Mouse (Mus musculus): ENCODE data around the gene Mical3. TPM values are rescaled to one million over a fixed set of nuclear protein-coding genes. Genes with fewer than 3 reads are reported as not detected.

Gene Mical3
- polyA plus RNA-seq, 1 experiment from 2014 or later: 25.0 TPM

DNA sequence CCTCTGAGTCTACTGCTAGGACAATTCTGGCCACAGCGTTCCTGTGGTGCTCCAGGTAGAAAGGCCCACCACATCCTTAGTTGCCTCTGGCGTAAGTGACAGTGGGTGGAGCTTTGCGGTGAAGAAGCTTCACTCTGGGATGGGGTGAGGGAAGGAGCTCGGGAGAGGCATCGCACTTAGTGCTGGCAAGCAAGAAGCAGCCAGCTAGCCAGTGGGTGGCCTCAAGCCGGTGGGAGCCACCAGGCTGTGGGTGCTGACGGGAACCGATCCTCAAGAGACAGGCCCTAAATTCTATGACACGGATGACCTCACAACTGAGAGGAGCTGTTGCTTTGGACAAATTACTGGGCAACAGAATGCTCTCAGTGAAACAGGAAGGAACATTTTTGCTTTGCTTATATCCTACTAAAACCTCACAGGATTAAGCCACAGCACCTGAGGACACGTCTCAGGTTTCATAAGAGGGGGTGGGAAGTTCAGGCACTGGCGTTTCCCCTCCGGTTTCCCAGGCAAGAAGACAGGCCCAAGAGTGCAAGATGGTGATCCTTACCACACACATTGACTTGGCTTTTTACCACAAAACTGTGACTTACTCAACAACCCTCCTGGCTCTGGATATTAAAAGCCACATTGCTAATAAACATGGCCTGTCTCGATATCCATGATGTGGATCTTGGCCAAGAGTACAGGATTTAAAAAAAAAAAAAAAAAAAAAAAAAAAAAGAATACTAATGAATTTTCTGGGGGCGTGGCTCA is 87.2 kb downstream of the Mical3 start:
- Histone ChIP-seq H3K4me2 (no peak overlapping the region), H3K9me3 (replicated peaks) (no peaks in the 10 kb centered on the region), H3K4me1 (replicated peaks) (peaks cover 34% of the 10 kb centered on the region), H3K36me3 (peaks cover 24% of the 10 kb centered on the region), H3K4me3 (no peak overlapping the region), H3K27ac (no peak overlapping the region), H3K9ac (no peak overlapping the region), H3K27me3 (no peaks in the 10 kb centered on the region)
- no peak for ATAC-seq (replicated peaks; ENCODE audit: insufficient number of reproducible peaks, insufficient read depth, low FRiP score, low read depth)
- WGBS: 63% methylated on average over 14 of the region's 14 CpGs

DNA sequence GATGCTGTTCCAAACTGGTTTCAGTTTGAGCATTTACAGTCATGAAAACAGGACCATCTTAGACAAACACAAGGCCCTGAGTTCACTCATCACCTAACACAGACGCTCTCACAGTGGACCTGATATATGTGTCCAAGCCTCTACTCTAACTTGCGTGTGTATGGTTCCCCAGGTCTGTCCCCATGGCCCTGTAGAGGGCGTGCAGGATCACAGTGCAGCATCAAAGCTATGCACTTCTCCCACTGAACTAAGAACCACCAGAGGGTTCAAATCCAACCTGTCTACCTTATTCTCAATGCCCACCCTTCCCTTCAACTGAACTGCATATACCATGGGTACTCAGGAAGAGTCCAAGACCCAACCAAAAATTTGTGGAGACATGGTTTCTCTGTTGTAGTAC is 91.1 kb downstream of the Mical3 start:
- H3K9me3 ChIP-seq (replicated peaks): no peaks in the 10 kb centered on the region
- H3K4me1 ChIP-seq (replicated peaks): peaks cover 11% of the 10 kb centered on the region
- H3K27me3 ChIP-seq: no peaks in the 10 kb centered on the region
- H3K36me3 ChIP-seq: peaks cover 44% of the 10 kb centered on the region
- H3K4me3 ChIP-seq: no peak overlapping the region
- H3K4me2 ChIP-seq: no peak overlapping the region
- H3K27ac ChIP-seq: no peak overlapping the region
- 75% methylated on average over 3 of the region's 3 CpGs for WGBS
- no peak overlapping the region for H3K9ac ChIP-seq
- ATAC-seq (replicated peaks; ENCODE audit: insufficient number of reproducible peaks, insufficient read depth, low FRiP score, low read depth): no peak

DNA sequence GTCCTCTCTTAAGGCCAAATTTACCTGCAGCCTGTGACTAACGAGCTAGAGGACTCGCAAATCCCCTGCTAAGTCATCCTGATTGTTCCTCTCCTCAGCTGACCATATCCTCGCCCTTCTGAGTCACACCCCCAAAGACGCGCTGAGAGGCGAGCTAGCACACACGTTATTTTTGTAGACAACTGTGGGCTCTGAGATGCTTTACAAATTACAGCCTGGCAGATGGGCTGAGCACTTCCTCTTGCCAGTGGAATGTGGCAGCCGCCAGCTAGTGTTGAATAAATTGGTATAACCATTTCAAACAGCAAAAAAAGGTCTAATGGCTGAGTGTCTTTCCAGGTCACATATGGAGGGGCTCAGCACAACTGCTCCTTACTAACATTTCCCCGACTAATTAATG is 91.5 kb downstream of the Mical3 start:
- Histone ChIP-seq H3K27me3 (no peaks in the 10 kb centered on the region), H3K4me2 (no peak overlapping the region), H3K36me3 (peaks cover 48% of the 10 kb centered on the region), H3K9me3 (replicated peaks) (no peaks in the 10 kb centered on the region), H3K27ac (peak overlapping the region; percentile 2; the same call in 1 of the 2 replicates), H3K4me3 (no peak overlapping the region), H3K9ac (no peak overlapping the region), H3K4me1 (replicated peaks) (peaks cover 11% of the 10 kb centered on the region)
- 59% methylated on average over 9 of the region's 9 CpGs for WGBS
- ATAC-seq (replicated peaks; ENCODE audit: insufficient number of reproducible peaks, insufficient read depth, low FRiP score, low read depth): no peak

DNA sequence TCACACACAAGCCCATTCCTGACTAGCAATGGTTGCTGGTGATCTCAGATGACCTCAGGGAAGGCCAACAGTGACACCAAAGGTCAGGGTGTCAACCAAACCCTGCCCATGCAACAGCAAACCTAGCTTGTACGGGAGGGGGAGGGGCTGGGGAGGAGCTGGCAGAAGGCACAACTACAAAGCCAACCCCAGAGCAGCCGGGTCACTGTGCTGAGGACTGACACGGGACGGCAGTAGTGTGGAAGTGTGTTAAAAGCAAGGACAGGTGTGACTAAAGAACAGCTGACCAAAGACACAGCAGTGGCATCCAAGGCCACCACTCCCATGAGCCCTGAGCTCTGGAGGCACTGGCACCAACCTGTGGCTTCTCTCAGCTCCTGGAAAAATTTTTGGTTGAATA is 93.7 kb downstream of the Mical3 start:
- ATAC-seq (replicated peaks; ENCODE audit: insufficient number of reproducible peaks, insufficient read depth, low FRiP score, low read depth): no peak
- Histone ChIP-seq H3K27ac (no peak overlapping the region), H3K27me3 (no peaks in the 10 kb centered on the region), H3K9me3 (replicated peaks) (no peaks in the 10 kb centered on the region), H3K4me1 (replicated peaks) (peaks cover 11% of the 10 kb centered on the region), H3K36me3 (peaks cover 66% of the 10 kb centered on the region), H3K4me3 (no peak overlapping the region), H3K9ac (no peak overlapping the region), H3K4me2 (no peak overlapping the region)
- 58% methylated on average over 4 of the region's 4 CpGs for WGBS

DNA sequence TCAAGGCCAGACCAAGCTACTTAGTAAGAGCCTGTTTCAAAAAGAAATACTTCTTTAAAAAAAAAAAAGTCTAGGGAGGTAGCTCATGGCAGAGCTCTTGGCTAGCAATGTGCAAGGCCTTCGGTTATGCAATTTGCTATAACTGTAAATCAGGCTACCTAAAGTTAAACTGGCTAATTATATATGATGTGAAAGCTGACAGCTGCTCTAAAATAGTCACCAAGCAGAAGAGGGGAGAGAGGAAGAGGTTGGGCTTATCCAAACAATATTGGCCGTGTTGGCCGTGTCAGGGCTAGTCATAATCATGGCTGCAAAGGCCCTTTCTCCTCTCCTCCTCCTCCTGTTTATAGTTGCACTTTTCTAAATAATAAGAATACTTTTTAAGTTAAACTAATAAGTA is 94.9 kb downstream of the Mical3 start:
- WGBS: 67% methylated on average over 3 of the region's 3 CpGs
- Histone ChIP-seq H3K27me3 (no peaks in the 10 kb centered on the region), H3K4me3 (no peak overlapping the region), H3K9me3 (replicated peaks) (no peaks in the 10 kb centered on the region), H3K4me1 (replicated peaks) (peaks cover 11% of the 10 kb centered on the region), H3K36me3 (peaks cover 66% of the 10 kb centered on the region), H3K27ac (no peak overlapping the region), H3K4me2 (no peak overlapping the region), H3K9ac (no peak overlapping the region)
- no peak for ATAC-seq (replicated peaks; ENCODE audit: insufficient number of reproducible peaks, insufficient read depth, low FRiP score, low read depth)

DNA sequence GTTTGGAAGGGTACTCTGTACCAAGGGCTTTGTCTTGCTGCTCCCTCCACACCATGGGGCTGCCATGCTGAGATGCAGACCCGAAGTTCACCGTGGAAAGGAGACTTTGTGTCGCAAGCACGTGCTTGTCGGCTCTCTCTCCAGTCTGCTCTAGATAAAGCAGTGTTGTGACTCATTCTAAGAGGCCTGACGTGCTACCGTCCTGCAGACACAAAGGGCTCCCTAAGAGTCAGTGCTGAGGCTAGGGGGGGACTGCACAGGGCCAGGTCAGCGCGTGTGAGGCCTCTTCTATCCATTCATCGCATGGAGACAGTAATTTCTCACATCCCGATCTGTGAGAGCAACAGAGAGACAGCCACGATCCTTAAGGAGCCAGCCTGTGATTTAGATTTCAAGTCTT is 95.5 kb downstream of the Mical3 start:
- Histone ChIP-seq H3K9ac (no peak overlapping the region), H3K36me3 (peaks cover 69% of the 10 kb centered on the region)

DNA sequence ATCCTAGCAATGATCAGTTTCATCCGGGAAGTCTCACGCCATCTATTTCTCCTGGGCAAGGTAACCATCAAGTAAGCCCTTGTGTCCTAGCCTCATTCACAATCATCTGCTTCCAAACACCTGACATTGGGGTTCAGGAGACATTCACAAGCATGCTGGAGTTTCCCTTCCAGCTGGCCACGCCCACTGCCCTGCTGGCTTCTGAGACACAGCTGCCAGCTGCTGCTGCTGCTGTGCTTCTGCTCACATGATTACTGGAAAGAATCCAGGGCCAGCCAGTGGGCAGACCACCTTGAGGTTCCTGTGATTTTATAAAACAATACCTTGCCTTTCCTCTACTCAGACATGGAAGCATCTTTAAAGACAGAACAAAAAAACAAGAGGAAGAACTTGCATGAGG is 97.5 kb downstream of the Mical3 start:
- 94% methylated on average over 3 of the region's 3 CpGs for WGBS
- no peak overlapping the region for H3K9ac ChIP-seq
- H3K4me1 ChIP-seq (replicated peaks): peaks cover 6% of the 10 kb centered on the region; the same call in 1 of the 2 replicates
- no peak overlapping the region for H3K4me3 ChIP-seq
- H3K27me3 ChIP-seq: no peaks in the 10 kb centered on the region
- no peaks in the 10 kb centered on the region for H3K9me3 ChIP-seq (replicated peaks)
- no peak for ATAC-seq (replicated peaks; ENCODE audit: insufficient number of reproducible peaks, insufficient read depth, low FRiP score, low read depth)
- H3K4me2 ChIP-seq: no peak overlapping the region
- peaks cover 84% of the 10 kb centered on the region for H3K36me3 ChIP-seq
- H3K27ac ChIP-seq: no peak overlapping the region

More for the DNA sequence above, 95.5 kb downstream of the Mical3 start:
- ATAC-seq (replicated peaks; ENCODE audit: insufficient number of reproducible peaks, insufficient read depth, low FRiP score, low read depth): no peak; the same call in 1 of the 2 replicates
- H3K27me3 ChIP-seq: no peaks in the 10 kb centered on the region
- peaks cover 11% of the 10 kb centered on the region for H3K4me1 ChIP-seq (replicated peaks)
- 58% methylated on average over 12 of the region's 12 CpGs for WGBS
- no peaks in the 10 kb centered on the region for H3K9me3 ChIP-seq (replicated peaks)
- H3K4me3 ChIP-seq: no peak overlapping the region
- H3K27ac ChIP-seq: no peak overlapping the region
- H3K4me2 ChIP-seq: no peak overlapping the region

DNA sequence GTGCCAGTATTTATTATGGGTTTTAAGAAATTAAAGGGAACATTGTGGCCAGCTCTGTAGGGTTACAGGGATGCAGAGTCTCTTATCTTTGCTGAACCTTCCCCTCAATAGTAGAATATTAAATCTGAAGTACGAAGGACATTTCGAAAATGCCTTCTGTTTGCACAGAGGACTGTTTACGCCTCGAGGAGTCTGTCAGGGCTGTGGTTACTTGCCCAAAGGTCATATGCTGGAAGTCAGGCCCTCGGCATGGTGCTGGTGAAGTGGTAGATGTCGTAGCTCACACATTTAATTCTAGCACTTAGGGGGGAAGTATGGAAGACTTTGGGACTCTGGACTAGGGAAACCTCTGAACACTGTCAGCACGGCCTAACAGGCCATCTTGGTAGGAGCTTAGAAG is 99.4 kb downstream of the Mical3 start:
- H3K4me2 ChIP-seq: no peak overlapping the region
- ATAC-seq (replicated peaks; ENCODE audit: insufficient number of reproducible peaks, insufficient read depth, low FRiP score, low read depth): no peak
- H3K4me3 ChIP-seq: no peak overlapping the region
- 89% methylated on average over 7 of the region's 7 CpGs for WGBS
- no peak overlapping the region for H3K27ac ChIP-seq
- H3K4me1 ChIP-seq (replicated peaks): peaks cover 18% of the 10 kb centered on the region
- H3K9ac ChIP-seq: no peak overlapping the region
- no peaks in the 10 kb centered on the region for H3K9me3 ChIP-seq (replicated peaks)
- H3K27me3 ChIP-seq: no peaks in the 10 kb centered on the region
- H3K36me3 ChIP-seq: peaks cover 71% of the 10 kb centered on the region

DNA sequence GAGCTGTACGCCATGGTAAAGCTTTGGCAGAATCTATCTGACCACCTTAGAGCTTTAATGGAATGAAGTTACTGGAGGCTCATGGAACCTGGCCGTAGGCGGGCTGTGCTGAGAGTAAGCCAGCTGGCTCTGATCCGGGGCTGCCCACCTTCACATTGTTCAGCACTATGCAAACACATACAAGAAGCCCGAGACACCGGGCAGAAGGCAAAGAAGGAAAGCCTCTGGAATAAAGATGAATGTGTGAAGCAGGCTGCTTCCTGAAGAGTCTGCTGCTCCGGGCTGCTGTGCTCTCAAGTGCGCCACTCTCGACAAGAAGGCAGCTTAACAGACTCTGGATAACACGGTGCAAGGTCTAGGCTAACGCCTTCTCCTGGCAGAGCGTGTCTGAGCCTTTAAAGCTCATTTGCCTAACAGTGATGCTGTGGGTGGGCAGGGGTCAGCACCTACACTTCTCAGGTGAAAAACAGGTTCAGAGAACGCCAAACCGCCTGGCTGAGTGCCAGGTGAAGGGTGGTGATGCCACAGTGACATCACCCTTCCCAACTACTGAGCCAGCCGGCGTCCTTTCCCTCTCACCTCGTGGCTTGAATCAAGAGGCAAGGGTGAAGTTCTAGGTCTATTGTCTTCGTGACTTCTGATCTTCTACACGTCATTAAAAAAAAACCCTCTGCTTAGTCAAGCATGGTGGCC is 100.8 kb downstream of the Mical3 start:
- H3K4me2 ChIP-seq: no peak overlapping the region
- ATAC-seq (replicated peaks; ENCODE audit: insufficient number of reproducible peaks, insufficient read depth, low FRiP score, low read depth): no peak
- no peak overlapping the region for H3K4me3 ChIP-seq
- no peaks in the 10 kb centered on the region for H3K9me3 ChIP-seq (replicated peaks)
- H3K27me3 ChIP-seq: no peaks in the 10 kb centered on the region
- no peak overlapping the region for H3K27ac ChIP-seq
- H3K4me1 ChIP-seq (replicated peaks): peaks cover 12% of the 10 kb centered on the region
- 81% methylated on average over 19 of the region's 19 CpGs for WGBS
- peaks cover 71% of the 10 kb centered on the region for H3K36me3 ChIP-seq
- H3K9ac ChIP-seq: no peak overlapping the region

DNA sequence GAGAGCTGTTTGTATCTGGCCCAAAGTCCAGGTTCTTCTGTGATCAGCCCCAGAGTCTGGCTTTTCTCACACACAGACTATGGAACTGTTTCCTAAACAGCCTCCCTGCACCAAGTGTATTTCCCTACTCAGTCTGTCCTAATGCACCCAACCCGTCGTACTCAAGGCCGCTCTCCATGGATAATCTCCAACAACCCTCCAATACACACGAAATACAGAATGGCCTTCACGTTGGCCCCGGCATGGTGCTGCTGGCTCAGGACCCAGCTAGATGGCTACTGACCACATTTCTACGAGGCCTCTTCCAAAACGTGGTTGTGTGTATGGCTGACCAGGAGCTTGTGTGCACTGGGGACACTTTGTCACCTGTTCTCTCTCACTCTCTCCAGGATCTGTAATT is 102.3 kb downstream of the Mical3 start:
- WGBS: 88% methylated on average over 8 of the region's 8 CpGs
- Histone ChIP-seq H3K4me2 (no peak overlapping the region), H3K27ac (no peak overlapping the region), H3K27me3 (no peaks in the 10 kb centered on the region), H3K4me1 (replicated peaks) (peaks cover 12% of the 10 kb centered on the region), H3K4me3 (no peak overlapping the region), H3K9me3 (replicated peaks) (no peaks in the 10 kb centered on the region), H3K36me3 (peaks cover 68% of the 10 kb centered on the region), H3K9ac (no peak overlapping the region)
- ATAC-seq (replicated peaks; ENCODE audit: insufficient number of reproducible peaks, insufficient read depth, low FRiP score, low read depth): no peak

DNA sequence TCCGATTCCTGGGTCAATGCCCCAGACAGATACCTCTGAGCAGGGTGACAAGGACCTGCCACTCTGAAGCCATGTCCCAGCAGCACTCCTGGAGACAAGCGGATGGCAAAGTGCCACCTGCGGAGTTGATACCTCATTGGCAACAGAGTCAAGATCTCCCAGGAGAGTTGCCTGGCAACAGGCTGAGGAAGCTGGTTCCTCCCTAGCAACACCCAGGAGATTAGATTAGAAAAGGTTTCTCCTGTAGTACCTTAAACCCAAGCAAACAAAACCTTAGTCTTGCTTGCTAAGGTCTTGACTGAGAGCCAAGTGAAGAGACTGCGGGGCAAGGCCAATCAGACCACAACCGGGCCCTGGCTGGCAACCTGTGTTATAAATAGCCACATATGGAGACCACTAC is 103.5 kb downstream of the Mical3 start:
- peaks cover 12% of the 10 kb centered on the region for H3K4me1 ChIP-seq (replicated peaks)
- H3K36me3 ChIP-seq: peaks cover 68% of the 10 kb centered on the region
- no peaks in the 10 kb centered on the region for H3K27me3 ChIP-seq
- 0 out of 2 replicates have a peak, but pooled peaks have one; percentile 37 for ATAC-seq (replicated peaks; ENCODE audit: insufficient number of reproducible peaks, insufficient read depth, low FRiP score, low read depth)
- 45% methylated on average over 5 of the region's 5 CpGs for WGBS
- H3K9me3 ChIP-seq (replicated peaks): no peaks in the 10 kb centered on the region
- no peak overlapping the region for H3K4me3 ChIP-seq
- no peak overlapping the region for H3K9ac ChIP-seq
- H3K27ac ChIP-seq: 0 out of 2 replicates have a peak overlapping the region, but pooled peaks have one; percentile 10
- no peak overlapping the region for H3K4me2 ChIP-seq
